ENCODE assay signal across 25 mouse cellular contexts in the genomic region with DNA sequence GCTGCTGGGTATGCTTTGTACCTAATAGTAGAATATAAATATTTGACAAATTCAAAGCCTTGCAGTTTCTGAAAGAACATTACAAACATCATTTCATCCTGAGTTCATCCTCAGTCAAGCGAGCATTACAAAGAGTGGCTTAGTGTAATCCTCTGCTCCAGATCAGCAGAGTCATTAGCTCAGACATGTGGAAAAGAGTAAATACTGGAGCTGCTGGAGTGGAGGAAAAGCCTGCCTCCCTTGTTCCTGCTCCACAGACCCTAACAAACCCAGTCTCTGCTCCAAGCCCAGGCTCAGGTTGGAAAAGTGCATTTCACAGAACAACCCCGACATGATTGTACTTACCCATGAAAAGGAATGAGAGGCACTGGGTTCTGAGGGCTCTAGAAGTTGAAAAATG.
A peak's percentile ranks its signal among the peaks of the same experiment; 100 is the strongest.
DNase-seq lines count a peak whose midpoint lies in the region; ATAC-seq and TF ChIP-seq lines count a peak whose summit lies in the region.
"Had no signal": no experiment of that assay in that cellular context is flagged by ENCODE, and none has a peak within 500 bp of the region (broad histone marks: within the 10 kb centered on the region; RNA-seq: fewer than 3 reads in every experiment).

No protein-coding gene starts in this region.

- no peak overlapping the region for H3K27ac ChIP-seq in kidney, embryonic 14.5 days (ENCODE audit: low read depth, low read length)
- no peak overlapping the region for H3K27ac ChIP-seq in midbrain, embryonic 11.5 days (ENCODE audit: low read depth, low read length)
- H3K27ac ChIP-seq in midbrain, embryonic 16.5 days (ENCODE audit: low read length), result no peak overlapping the region
- H3K27ac ChIP-seq: embryonic facial prominence, embryonic 13.5 days; forebrain, embryonic 12.5 days; liver, embryonic 12.5 days had no signal

- 0 out of 2 replicates have a peak, but pooled peaks have one; percentile 24 for ATAC-seq in kidney, embryonic 14.5 days (ENCODE audit: low FRiP score, low TSS enrichment)
- peak; percentile 73; the same call in 1 of the 2 replicates for ATAC-seq in midbrain, embryonic 11.5 days (ENCODE audit: low FRiP score)
- no peak for ATAC-seq in midbrain, embryonic 16.5 days
- ATAC-seq: hindbrain, embryonic 16.5 days; liver, embryonic 12.5 days; liver, postnatal 0 days had no signal

- no peaks in the 10 kb centered on the region for H3K27me3 ChIP-seq in kidney, embryonic 14.5 days (ENCODE audit: control insufficient read depth, insufficient read depth, low read length)
- no peaks in the 10 kb centered on the region for H3K27me3 ChIP-seq in midbrain, embryonic 11.5 days (ENCODE audit: control insufficient read depth, insufficient read depth, low read length)
- H3K27me3 ChIP-seq in midbrain, embryonic 16.5 days (ENCODE audit: control insufficient read depth, insufficient read depth, low read depth, low read length), result no peaks in the 10 kb centered on the region
- H3K27me3 ChIP-seq: embryonic facial prominence, embryonic 13.5 days; forebrain, embryonic 12.5 days; liver, embryonic 12.5 days had no signal

- no peaks in the 10 kb centered on the region for H3K36me3 ChIP-seq in kidney, embryonic 14.5 days (ENCODE audit: control insufficient read depth, insufficient read depth, low read length)
- H3K36me3 ChIP-seq in midbrain, embryonic 11.5 days (ENCODE audit: control insufficient read depth, insufficient read depth, low read length), result no peaks in the 10 kb centered on the region
- H3K36me3 ChIP-seq in midbrain, embryonic 16.5 days (ENCODE audit: control insufficient read depth, insufficient read depth, low read length), result no peaks in the 10 kb centered on the region
- H3K36me3 ChIP-seq: embryonic facial prominence, embryonic 13.5 days; forebrain, embryonic 12.5 days; liver, embryonic 12.5 days had no signal

- H3K9ac ChIP-seq in kidney, embryonic 14.5 days (ENCODE audit: low read depth, low read length), result no peak overlapping the region
- H3K9ac ChIP-seq in midbrain, embryonic 11.5 days (ENCODE audit: low read length), result no peak overlapping the region
- no peak overlapping the region for H3K9ac ChIP-seq in midbrain, embryonic 16.5 days (ENCODE audit: low read depth, low read length)
- H3K9ac ChIP-seq: embryonic facial prominence, embryonic 13.5 days; forebrain, embryonic 12.5 days; liver, embryonic 12.5 days; liver, postnatal 0 days had no signal

- H3K4me2 ChIP-seq in kidney, embryonic 14.5 days (replicated peaks; ENCODE audit: low read depth, low read length), result no peak overlapping the region
- no peak overlapping the region for H3K4me2 ChIP-seq in midbrain, embryonic 11.5 days
- H3K4me2 ChIP-seq in midbrain, embryonic 16.5 days (ENCODE audit: low read length), result no peak overlapping the region
- H3K4me2 ChIP-seq: embryonic facial prominence, embryonic 13.5 days; forebrain, embryonic 12.5 days; liver, embryonic 12.5 days had no signal

- no peak for DNase-seq in kidney, postnatal 36 days
- DNase-seq in midbrain, embryonic 11.5 days (ENCODE audit: low spot score, missing footprints), result peak; percentile 86
- peak; percentile 52 for DNase-seq in brain, embryonic 14.5 days (ENCODE audit: low read depth)
- peak; percentile 67 for DNase-seq in retina, postnatal 1 day
- no peak for DNase-seq in left cerebral cortex, adult 18-20 months (ENCODE audit: low spot score in 2 of 2)
- DNase-seq: adrenal gland, adult 8-10 months; B cell, adult 2 months; cerebellum, adult 8-10 months; cerebellum, postnatal 25 days; gastrocnemius, postnatal 10 days; heart, postnatal 14 days; kidney, adult 18-20 months; left cerebral cortex, postnatal 4 days; liver, postnatal 0 days; lung, postnatal 36 days; right cerebral cortex, postnatal 4 days; thymus, adult 2 months; thymus, postnatal 36 days had no signal

- no peak overlapping the region for H3K4me3 ChIP-seq in kidney, embryonic 14.5 days (ENCODE audit: low read length)
- no peak overlapping the region for H3K4me3 ChIP-seq in midbrain, embryonic 11.5 days (ENCODE audit: low read depth, low read length)
- H3K4me3 ChIP-seq in midbrain, embryonic 16.5 days (ENCODE audit: low read depth, low read length), result no peak overlapping the region
- H3K4me3 ChIP-seq: embryonic facial prominence, embryonic 13.5 days; erythroblast, embryonic 14.5 days; forebrain, embryonic 12.5 days; liver, embryonic 12.5 days had no signal

- no peak for TF ChIP-seq CTCF in brain, embryonic 14.5 days (IDR thresholded peaks at IDR 0.05; ENCODE audit: borderline replicate concordance, extremely low read depth, insufficient read depth, insufficient read length)

- 77% methylated on average over 2 of the region's 2 CpGs for WGBS in kidney, embryonic 14.5 days
- WGBS in midbrain, embryonic 11.5 days, result 11% methylated on average over 2 of the region's 2 CpGs
- WGBS in midbrain, embryonic 16.5 days, result 17% methylated on average over 2 of the region's 2 CpGs

- no peaks in the 10 kb centered on the region for H3K9me3 ChIP-seq in kidney, embryonic 14.5 days (ENCODE audit: control insufficient read depth, low read length)
- no peaks in the 10 kb centered on the region for H3K9me3 ChIP-seq in midbrain, embryonic 11.5 days (ENCODE audit: control insufficient read depth, low read length)
- H3K9me3 ChIP-seq in midbrain, embryonic 16.5 days (replicated peaks; ENCODE audit: control insufficient read depth, low read length, poor library complexity, severe bottlenecking), result no peaks in the 10 kb centered on the region
- H3K9me3 ChIP-seq: embryonic facial prominence, embryonic 13.5 days; forebrain, embryonic 12.5 days; liver, embryonic 12.5 days had no signal

- no peaks in the 10 kb centered on the region for H3K4me1 ChIP-seq in kidney, embryonic 14.5 days (ENCODE audit: control insufficient read depth, insufficient read depth, low read length)
- no peaks in the 10 kb centered on the region; the same call in 1 of the 2 replicates for H3K4me1 ChIP-seq in midbrain, embryonic 11.5 days (ENCODE audit: control insufficient read depth, insufficient read depth, low read length)
- H3K4me1 ChIP-seq in midbrain, embryonic 16.5 days (ENCODE audit: control insufficient read depth, insufficient read depth, low read length), result no peaks in the 10 kb centered on the region
- H3K4me1 ChIP-seq: embryonic facial prominence, embryonic 13.5 days; forebrain, embryonic 12.5 days; liver, embryonic 12.5 days had no signal

- TF ChIP-seq POLR2A in brain, embryonic 14.5 days (IDR thresholded peaks at IDR 0.05; ENCODE audit: borderline replicate concordance, extremely low read depth, insufficient read depth, insufficient read length, poor library complexity, severe bottlenecking), result no peak

Comparison
In these comparisons a context has a peak if more than half of its experiments do, and no peak if none do; other contexts are left out.
1. DNase-seq: peak in midbrain, embryonic 11.5 days (single experiment), brain, embryonic 14.5 days (single experiment) and retina, postnatal 1 day (single experiment); none in kidney, postnatal 36 days (0 of 2) and left cerebral cortex, adult 18-20 months (0 of 2).